Mouse (Mus musculus) ES-E14 (cell line): ENCODE data around the gene Ccz1. TPM values are rescaled to one million over a fixed set of nuclear protein-coding genes. Genes with fewer than 3 reads are reported as not detected.

Experiments
- DNase-seq: peaks from one replicate; pipeline ENCODE4 v3.0.0-alpha.2; 2013; ENCODE audit warnings: low read depth, low spot score
- H3K27ac ChIP-seq: 2 replicates; pipeline ENCODE4 v1.5.1; 2012; ENCODE audit warnings: low read depth, mild to moderate bottlenecking, low read length, moderate library complexity, mixed read lengths; ENCODE audit not compliant: poor library complexity, insufficient read depth, severe bottlenecking
- H3K36me3 ChIP-seq: 2 replicates; pipeline ENCODE4 v1.6.1; 2012; ENCODE audit warnings: mild to moderate bottlenecking, low read length, moderate library complexity, mixed read lengths; ENCODE audit not compliant: control insufficient read depth, poor library complexity, insufficient read depth, severe bottlenecking
- H3K4me1 ChIP-seq, 2 experiments: fragments of 150-350 bp in 1 of 2; sonication (generic) in 1 of 2; 2 replicates each; pipeline ENCODE4 v1.6.1; 2012; ENCODE audit warnings: low read length in 2 of 2, mild to moderate bottlenecking in 1 of 2, mixed read lengths in 1 of 2; ENCODE audit not compliant: control insufficient read depth in 2 of 2, insufficient read depth in 2 of 2, poor library complexity in 1 of 2
- H3K4me3 ChIP-seq, 2 experiments: fragments of 150-350 bp in 1 of 2; sonication (generic) in 1 of 2; 2 replicates each; pipeline ENCODE4 v1.5.1; 2012; ENCODE audit warnings: low read length in 2 of 2, low read depth in 1 of 2, mild to moderate bottlenecking in 1 of 2, mixed read lengths in 1 of 2; ENCODE audit not compliant: insufficient read depth in 1 of 2, poor library complexity in 1 of 2, severe bottlenecking in 1 of 2
- H3K9ac ChIP-seq: 2 replicates; pipeline ENCODE4 v1.6.1; 2012; ENCODE audit warnings: low read depth, mild to moderate bottlenecking, low read length, mixed read lengths; ENCODE audit not compliant: poor library complexity, insufficient read depth, severe bottlenecking
- H3K9me3 ChIP-seq: fragments of 150-350 bp; sonication (generic); 2 replicates; pipeline ENCODE4 v1.6.1; 2012; ENCODE audit warnings: low read depth, mild to moderate bottlenecking, low read length; ENCODE audit not compliant: control insufficient read depth, insufficient read depth
- CHD2 ChIP-seq: IDR thresholded peaks from 2 replicates; pipeline ENCODE4 v1.6.1; 2014; ENCODE audit warnings: mild to moderate bottlenecking, low read depth, low read length, inconsistent platforms
- HCFC1 ChIP-seq: IDR thresholded peaks from 2 replicates; pipeline ENCODE4 v1.6.1; 2012; ENCODE audit warnings: low read length, inconsistent platforms, borderline replicate concordance; ENCODE audit not compliant: insufficient read depth
- MAFK ChIP-seq: IDR thresholded peaks from 2 replicates; pipeline ENCODE4 v1.6.1; 2014; ENCODE audit warnings: mild to moderate bottlenecking, low read depth, low read length, inconsistent platforms; ENCODE audit not compliant: insufficient read depth
- ZC3H11A ChIP-seq: IDR thresholded peaks from 2 replicates; pipeline ENCODE4 v1.6.1; 2012; ENCODE audit warnings: low read depth, mild to moderate bottlenecking, inconsistent platforms, low read length, borderline replicate concordance
- ZNF384 ChIP-seq: IDR thresholded peaks from 2 replicates; pipeline ENCODE4 v1.6.1; 2012; ENCODE audit warnings: low read depth, low read length, inconsistent platforms
- in situ Hi-C, 2 experiments: fragments of 600-800 bp; cut with MboI; formaldehyde crosslinking; loops; one replicate each; pipeline ENCODE4 v1.15.1; 2025; ENCODE audit warnings: low sequenced_read_pairs in 2 of 2, inconsistent platforms in 1 of 2; ENCODE audit not compliant: unreplicated experiment in 2 of 2
- total RNA-seq: library from RNA; depleted of rRNA; stranded (reverse); fragments of 300-350 nt; gene quantifications from 2 replicates; pipeline ENCODE4 v1.2.3, GENCODE M21; 2012

Gene Ccz1
- total RNA-seq, 1 experiment = 75.8 TPM

DNA sequence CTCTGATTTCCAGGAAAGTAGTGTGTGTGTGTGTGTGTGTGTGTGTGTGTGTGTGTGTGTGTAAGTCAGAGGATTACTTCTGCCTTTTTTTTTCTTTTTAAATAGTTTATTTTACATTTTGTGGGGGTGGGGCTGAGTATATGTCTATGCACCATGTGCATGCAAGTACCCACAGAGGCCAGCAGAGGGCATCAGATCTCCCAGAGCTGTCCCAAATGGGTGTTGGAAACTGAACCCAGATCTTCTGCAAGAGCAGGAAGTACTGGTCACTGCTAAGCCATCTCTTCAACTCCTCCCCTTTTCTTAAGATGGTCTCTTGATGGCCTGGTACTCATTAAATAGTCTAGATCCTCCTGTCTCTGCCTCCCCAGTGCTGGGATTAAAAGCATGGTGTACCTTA, 36.6 kb upstream of the Ccz1 start:
- H3K36me3 ChIP-seq = no peaks in the 10 kb centered on the region
- peak; percentile 25 for DNase-seq
- peaks cover 0 to 2% of the 10 kb centered on the region in 2 experiments; a peak in 1 of 4 replicates for H3K4me1 ChIP-seq
- H3K9ac ChIP-seq = no peak overlapping the region
- in situ Hi-C loops = no loop called here
- H3K4me3 ChIP-seq = no peak overlapping the region
- no peaks in the 10 kb centered on the region for H3K9me3 ChIP-seq
- H3K27ac ChIP-seq = no peak overlapping the region
- TF ChIP-seq CHD2 (no peak), MAFK (no peak), HCFC1 (no peak), ZC3H11A (no peak), ZNF384 (no peak)

DNA sequence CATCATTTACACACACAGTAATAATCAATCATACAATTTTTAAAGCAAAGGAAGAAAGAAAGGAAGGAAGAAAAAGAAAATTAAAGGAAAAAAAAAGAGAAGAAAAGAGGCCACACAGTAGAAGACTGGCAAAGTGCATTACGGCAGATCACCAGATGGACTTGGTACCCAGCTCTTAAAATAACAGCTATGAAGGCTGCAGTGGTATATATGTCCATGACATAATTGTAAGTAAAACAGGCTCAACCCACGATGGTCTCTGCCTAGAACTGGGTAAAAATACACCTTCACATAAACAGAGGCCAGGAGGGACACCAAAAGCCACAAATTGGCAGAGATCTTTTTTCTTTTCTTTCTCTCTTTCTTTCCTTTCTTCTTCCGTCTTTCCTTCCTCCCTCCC, 35.2 kb upstream of the Ccz1 start:
- Histone ChIP-seq H3K36me3 (no peaks in the 10 kb centered on the region), H3K4me3 (no peak overlapping the region), H3K9ac (no peak overlapping the region), H3K9me3 (no peaks in the 10 kb centered on the region), H3K27ac (no peak overlapping the region), H3K4me1 (peaks cover 0 to 2% of the 10 kb centered on the region in 2 experiments; a peak in 1 of 4 replicates)
- DNase-seq = no peak
- TF ChIP-seq ZC3H11A = no peak
- TF ChIP-seq CHD2 = no peak
- no peak for TF ChIP-seq MAFK
- TF ChIP-seq HCFC1 = no peak
- TF ChIP-seq ZNF384 = no peak
- in situ Hi-C loops = loop anchor here in 1 of 2 experiments (10.0 kb wide), 1 partner anchor 105 kb away; no protein-coding TSS in a partner anchor

DNA sequence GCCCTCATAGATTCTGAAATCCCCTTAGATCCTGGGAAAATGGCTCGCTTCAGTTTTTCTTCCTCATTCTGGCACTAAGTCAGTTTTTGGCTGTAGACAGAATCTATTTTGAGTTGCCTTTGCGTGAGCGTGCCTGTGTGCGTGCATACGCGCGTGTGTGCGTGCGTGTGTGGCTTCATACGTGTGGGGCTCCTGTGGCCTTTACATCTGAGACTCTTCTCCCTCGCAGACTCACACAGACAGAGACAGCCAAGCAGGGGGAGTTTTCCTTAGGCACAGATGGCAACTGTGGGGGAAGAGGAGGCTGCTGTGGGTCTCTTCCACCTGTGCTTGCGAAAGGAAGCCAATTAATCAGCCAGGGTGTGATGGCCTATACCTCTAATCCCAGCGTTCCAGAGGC, 32.6 kb upstream of the Ccz1 start:
- H3K27ac ChIP-seq = no peak overlapping the region
- no peak for TF ChIP-seq MAFK
- no peak for TF ChIP-seq CHD2
- no peak for TF ChIP-seq ZC3H11A
- TF ChIP-seq ZNF384 = no peak
- TF ChIP-seq HCFC1 = no peak
- no peak overlapping the region for H3K9ac ChIP-seq
- H3K4me1 ChIP-seq = peaks cover 0 to 2% of the 10 kb centered on the region in 2 experiments; a peak in 1 of 4 replicates
- DNase-seq = no peak
- H3K4me3 ChIP-seq = no peak overlapping the region
- in situ Hi-C loops = loop anchor here in 1 of 2 experiments (10.0 kb wide), 1 partner anchor 107 kb away; no protein-coding TSS in a partner anchor
- H3K36me3 ChIP-seq = no peaks in the 10 kb centered on the region
- H3K9me3 ChIP-seq = no peaks in the 10 kb centered on the region

GRCm38 (mm10) chr5:144043166-144043565, 28.5 kb upstream of the Ccz1 start:
- H3K9ac ChIP-seq = no peak overlapping the region
- peaks cover 3 to 5% of the 10 kb centered on the region in 2 experiments; a peak in 3 of 4 replicates for H3K4me1 ChIP-seq
- H3K27ac ChIP-seq = no peak overlapping the region
- TF ChIP-seq HCFC1 (no peak), MAFK (no peak), ZNF384 (no peak), ZC3H11A (no peak)
- no peaks in the 10 kb centered on the region for H3K9me3 ChIP-seq
- no peaks in the 10 kb centered on the region for H3K36me3 ChIP-seq
- no peak for DNase-seq
- in situ Hi-C loops = loop anchor here in 1 of 2 experiments (10.0 kb wide), 1 partner anchor 112 kb away; no protein-coding TSS in a partner anchor
- H3K4me3 ChIP-seq = no peak overlapping the region

GRCm38 (mm10) chr5:144040720-144041364, 26.2 kb upstream of the Ccz1 start:
- H3K4me1 ChIP-seq = peaks cover 3 to 4% of the 10 kb centered on the region in 2 experiments; a peak in 2 of 4 replicates
- H3K36me3 ChIP-seq = no peaks in the 10 kb centered on the region
- in situ Hi-C loops = loop anchor here in 1 of 2 experiments (10.0 kb wide), 1 partner anchor 114 kb away; no protein-coding TSS in a partner anchor
- no peak overlapping the region for H3K27ac ChIP-seq
- no peak overlapping the region for H3K4me3 ChIP-seq
- TF ChIP-seq ZC3H11A (peak; percentile 78; the same call in 1 of the 2 replicates), MAFK (no peak), CHD2 (no peak)
- peak; percentile 81 for DNase-seq
- H3K9ac ChIP-seq = no peak overlapping the region
- no peaks in the 10 kb centered on the region for H3K9me3 ChIP-seq
